Mouse (Mus musculus): ENCODE data around the gene Unk. TPM values are rescaled to one million over a fixed set of nuclear protein-coding genes. Genes with fewer than 3 reads are reported as not detected.

Gene Unk
- polyA plus RNA-seq, 1 experiment from 2014 or later = 19.3 TPM

- no peak overlapping the region for H3K9ac ChIP-seq (ENCODE audit: low read length)
- H3K36me3 ChIP-seq (ENCODE audit: control insufficient read depth, insufficient read depth, low read length) = peaks cover 95% of the 10 kb centered on the region
- H3K4me2 ChIP-seq (ENCODE audit: low read length) = no peak overlapping the region
- H3K27ac ChIP-seq (replicated peaks in 1 of 2; ENCODE audit: control insufficient read depth in 1 of 2, insufficient read depth in 1 of 2, low read depth in 2 of 2, low read length in 2 of 2) = no peak overlapping the region
- H3K4me3 ChIP-seq (ENCODE audit: control insufficient read depth in 1 of 2, insufficient read depth in 1 of 2, low read depth in 1 of 2, low read length in 2 of 2) = no peak overlapping the region
- ATAC-seq (ENCODE audit: insufficient number of reproducible peaks, insufficient read depth, low FRiP score, low read depth) = no peak
- H3K4me1 ChIP-seq (ENCODE audit: control insufficient read depth in 2 of 2, insufficient read depth in 2 of 2, low read length in 2 of 2) = no peaks in the 10 kb centered on the region
- WGBS = 80% methylated on average over 2 of the region's 2 CpGs
- H3K9me3 ChIP-seq (ENCODE audit: control insufficient read depth, low read length) = no peaks in the 10 kb centered on the region
- H3K27me3 ChIP-seq (ENCODE audit: control insufficient read depth, insufficient read depth, low read length) = no peaks in the 10 kb centered on the region
Measured at GRCm38 (mm10) chr11:116049610-116050009, 19.5 kb downstream of the Unk start.

DNA sequence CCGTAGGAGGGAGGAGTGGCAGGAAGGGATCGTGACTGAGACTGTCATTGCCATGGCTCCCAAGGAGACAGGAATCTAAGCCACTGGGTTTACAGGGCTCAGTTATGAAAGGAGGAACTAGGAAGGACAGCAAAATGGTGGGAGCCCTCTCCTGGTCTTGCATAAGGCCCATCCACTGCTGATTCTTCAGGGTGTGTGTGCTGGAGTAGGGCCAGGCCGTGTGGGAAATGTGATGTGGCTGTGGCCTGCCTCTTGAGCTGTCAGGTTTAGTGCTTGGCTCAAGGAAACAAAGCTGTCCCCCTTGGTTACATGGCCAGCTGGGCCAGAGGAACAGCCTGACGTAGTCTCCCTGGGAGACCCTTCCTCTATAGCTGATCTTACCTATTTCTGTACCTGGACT is 20.1 kb downstream of the Unk start:
- H3K9ac ChIP-seq (ENCODE audit: low read length) = no peak overlapping the region
- H3K4me2 ChIP-seq (ENCODE audit: low read length) = no peak overlapping the region
- no peak overlapping the region for H3K27ac ChIP-seq (replicated peaks in 1 of 2; ENCODE audit: control insufficient read depth in 1 of 2, insufficient read depth in 1 of 2, low read depth in 2 of 2, low read length in 2 of 2)
- peaks cover 96% of the 10 kb centered on the region for H3K36me3 ChIP-seq (ENCODE audit: control insufficient read depth, insufficient read depth, low read length)
- 85% methylated on average over 4 of the region's 4 CpGs for WGBS
- no peaks in the 10 kb centered on the region for H3K4me1 ChIP-seq (ENCODE audit: control insufficient read depth in 2 of 2, insufficient read depth in 2 of 2, low read length in 2 of 2)
- H3K27me3 ChIP-seq (ENCODE audit: control insufficient read depth, insufficient read depth, low read length) = no peaks in the 10 kb centered on the region
- H3K4me3 ChIP-seq (ENCODE audit: control insufficient read depth in 1 of 2, insufficient read depth in 1 of 2, low read depth in 1 of 2, low read length in 2 of 2) = no peak overlapping the region
- no peak for ATAC-seq (ENCODE audit: insufficient number of reproducible peaks, insufficient read depth, low FRiP score, low read depth)
- H3K9me3 ChIP-seq (ENCODE audit: control insufficient read depth, low read length) = no peaks in the 10 kb centered on the region

GRCm38 (mm10) chr11:116053510-116054229 is 23.5 kb downstream of the Unk start:
- peaks cover 100% of the 10 kb centered on the region for H3K36me3 ChIP-seq (ENCODE audit: control insufficient read depth, insufficient read depth, low read length)
- no peak overlapping the region for H3K9ac ChIP-seq (ENCODE audit: low read length)
- no peak for ATAC-seq (ENCODE audit: insufficient number of reproducible peaks, insufficient read depth, low FRiP score, low read depth)
- no peak overlapping the region for H3K4me2 ChIP-seq (ENCODE audit: low read length)
- no peaks in the 10 kb centered on the region for H3K9me3 ChIP-seq (ENCODE audit: control insufficient read depth, low read length)
- no peaks in the 10 kb centered on the region for H3K27me3 ChIP-seq (ENCODE audit: control insufficient read depth, insufficient read depth, low read length)
- WGBS = 79% methylated on average over 9 of the region's 9 CpGs
- H3K4me1 ChIP-seq (ENCODE audit: control insufficient read depth in 2 of 2, insufficient read depth in 2 of 2, low read length in 2 of 2) = peaks cover 13 to 16% of the 10 kb centered on the region in 2 experiments
- no peak overlapping the region for H3K27ac ChIP-seq (replicated peaks in 1 of 2; ENCODE audit: control insufficient read depth in 1 of 2, insufficient read depth in 1 of 2, low read depth in 2 of 2, low read length in 2 of 2)
- no peak overlapping the region for H3K4me3 ChIP-seq (ENCODE audit: control insufficient read depth in 1 of 2, insufficient read depth in 1 of 2, low read depth in 1 of 2, low read length in 2 of 2)

- H3K4me2 ChIP-seq (ENCODE audit: low read length) = no peak overlapping the region
- H3K36me3 ChIP-seq (ENCODE audit: control insufficient read depth, insufficient read depth, low read length) = peaks cover 100% of the 10 kb centered on the region
- H3K27me3 ChIP-seq (ENCODE audit: control insufficient read depth, insufficient read depth, low read length) = no peaks in the 10 kb centered on the region
- H3K9ac ChIP-seq (ENCODE audit: low read length) = no peak overlapping the region
- WGBS = 84% methylated on average over 11 of the region's 11 CpGs
- no peaks in the 10 kb centered on the region for H3K9me3 ChIP-seq (ENCODE audit: control insufficient read depth, low read length)
- no peak overlapping the region for H3K4me3 ChIP-seq (ENCODE audit: control insufficient read depth in 1 of 2, insufficient read depth in 1 of 2, low read depth in 1 of 2, low read length in 2 of 2)
- peaks cover 13 to 16% of the 10 kb centered on the region in 2 experiments for H3K4me1 ChIP-seq (ENCODE audit: control insufficient read depth in 2 of 2, insufficient read depth in 2 of 2, low read length in 2 of 2)
- no peak overlapping the region for H3K27ac ChIP-seq (replicated peaks in 1 of 2; ENCODE audit: control insufficient read depth in 1 of 2, insufficient read depth in 1 of 2, low read depth in 2 of 2, low read length in 2 of 2)
- ATAC-seq (ENCODE audit: insufficient number of reproducible peaks, insufficient read depth, low FRiP score, low read depth) = no peak
Measured at GRCm38 (mm10) chr11:116055873-116056272, 25.8 kb downstream of the Unk start.

GRCm38 (mm10) chr11:116057237-116057881 is 27.2 kb downstream of the Unk start:
- 25% methylated on average over 4 of the region's 4 CpGs for WGBS
- ATAC-seq (ENCODE audit: insufficient number of reproducible peaks, insufficient read depth, low FRiP score, low read depth) = no peak
- H3K36me3 ChIP-seq (ENCODE audit: control insufficient read depth, insufficient read depth, low read length) = peaks cover 100% of the 10 kb centered on the region
- H3K9me3 ChIP-seq (ENCODE audit: control insufficient read depth, low read length) = no peaks in the 10 kb centered on the region
- no peak overlapping the region for H3K4me2 ChIP-seq (ENCODE audit: low read length)
- H3K4me3 ChIP-seq (ENCODE audit: control insufficient read depth in 1 of 2, insufficient read depth in 1 of 2, low read depth in 1 of 2, low read length in 2 of 2) = no peak overlapping the region
- peaks cover 13 to 16% of the 10 kb centered on the region in 2 experiments for H3K4me1 ChIP-seq (ENCODE audit: control insufficient read depth in 2 of 2, insufficient read depth in 2 of 2, low read length in 2 of 2)
- H3K27ac ChIP-seq (replicated peaks in 1 of 2; ENCODE audit: control insufficient read depth in 1 of 2, insufficient read depth in 1 of 2, low read depth in 2 of 2, low read length in 2 of 2) = peak overlapping the region; percentile 4 to 33; a peak in 2 of 4 replicates
- H3K27me3 ChIP-seq (ENCODE audit: control insufficient read depth, insufficient read depth, low read length) = no peaks in the 10 kb centered on the region
- no peak overlapping the region for H3K9ac ChIP-seq (ENCODE audit: low read length)

- 70% methylated on average over 12 of the region's 12 CpGs for WGBS
Measured at GRCm38 (mm10) chr11:116058022-116058614, 28.0 kb downstream of the Unk start.

GRCm38 (mm10) chr11:116058868-116059690 is 29.0 kb downstream of the Unk start:
- no peaks in the 10 kb centered on the region for H3K27me3 ChIP-seq (ENCODE audit: control insufficient read depth, insufficient read depth, low read length)
- H3K36me3 ChIP-seq (ENCODE audit: control insufficient read depth, insufficient read depth, low read length) = peaks cover 86% of the 10 kb centered on the region
- 86% methylated on average over 17 of the region's 17 CpGs for WGBS
- H3K27ac ChIP-seq (replicated peaks in 1 of 2; ENCODE audit: control insufficient read depth in 1 of 2, insufficient read depth in 1 of 2, low read depth in 2 of 2, low read length in 2 of 2) = no peak overlapping the region
- peaks cover 13 to 16% of the 10 kb centered on the region in 2 experiments for H3K4me1 ChIP-seq (ENCODE audit: control insufficient read depth in 2 of 2, insufficient read depth in 2 of 2, low read length in 2 of 2)
- no peak overlapping the region for H3K9ac ChIP-seq (ENCODE audit: low read length)
- no peak overlapping the region for H3K4me2 ChIP-seq (ENCODE audit: low read length)
- H3K9me3 ChIP-seq (ENCODE audit: control insufficient read depth, low read length) = no peaks in the 10 kb centered on the region
- no peak overlapping the region for H3K4me3 ChIP-seq (ENCODE audit: control insufficient read depth in 1 of 2, insufficient read depth in 1 of 2, low read depth in 1 of 2, low read length in 2 of 2)
- no peak for ATAC-seq (ENCODE audit: insufficient number of reproducible peaks, insufficient read depth, low FRiP score, low read depth)

More at GRCm38 (mm10) chr11:116058022-116058614, 28.0 kb downstream of the Unk start:
- H3K27ac ChIP-seq (replicated peaks in 1 of 2; ENCODE audit: control insufficient read depth in 1 of 2, insufficient read depth in 1 of 2, low read depth in 2 of 2, low read length in 2 of 2) = no peak overlapping the region
- no peak overlapping the region for H3K4me2 ChIP-seq (ENCODE audit: low read length)
- no peak overlapping the region for H3K4me3 ChIP-seq (ENCODE audit: control insufficient read depth in 1 of 2, insufficient read depth in 1 of 2, low read depth in 1 of 2, low read length in 2 of 2)
- ATAC-seq (ENCODE audit: insufficient number of reproducible peaks, insufficient read depth, low FRiP score, low read depth) = no peak
- peaks cover 95% of the 10 kb centered on the region for H3K36me3 ChIP-seq (ENCODE audit: control insufficient read depth, insufficient read depth, low read length)
- H3K27me3 ChIP-seq (ENCODE audit: control insufficient read depth, insufficient read depth, low read length) = no peaks in the 10 kb centered on the region
- no peaks in the 10 kb centered on the region for H3K9me3 ChIP-seq (ENCODE audit: control insufficient read depth, low read length)
- H3K9ac ChIP-seq (ENCODE audit: low read length) = no peak overlapping the region
- H3K4me1 ChIP-seq (ENCODE audit: control insufficient read depth in 2 of 2, insufficient read depth in 2 of 2, low read length in 2 of 2) = peaks cover 13 to 16% of the 10 kb centered on the region in 2 experiments
